Mouse (Mus musculus) hindlimb bud, embryonic 11.5 days (tissue): ENCODE results near the gene Lmbr1.
A peak's percentile ranks its signal among the peaks of the same experiment; 100 is the strongest.

Experiments used
- DNase-seq: peaks from one replicate; pipeline ENCODE4 v3.0.0-alpha.2; 2012; ENCODE audit warnings: low read depth, low spot score; ENCODE audit errors: extremely low spot score

Lmbr1 gene

GRCm38 (mm10) chr5:29270879-29271278 lies 107.3 kb downstream of the Lmbr1 start:
- no peak for DNase-seq

DNA sequence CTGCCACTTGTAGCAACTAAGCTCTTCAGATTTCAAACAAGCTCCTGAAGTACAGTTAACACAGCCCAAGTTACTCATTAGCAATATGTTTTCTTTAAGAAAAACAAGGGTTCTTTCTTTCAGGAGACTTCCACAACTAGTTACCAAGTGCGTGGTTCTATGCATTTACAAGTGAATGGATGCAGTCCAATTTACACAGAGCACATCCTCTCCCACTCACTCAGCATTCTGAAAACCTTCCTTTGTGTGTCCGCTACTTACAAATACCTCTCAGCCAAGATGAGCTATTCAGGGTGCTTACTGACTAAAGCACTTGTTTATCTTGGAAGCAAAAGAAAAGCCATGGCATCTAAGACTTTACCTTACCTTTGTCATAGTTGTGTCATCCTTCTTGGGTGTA lies 124.3 kb downstream of the Lmbr1 start:
- no peak for DNase-seq

GRCm38 (mm10) chr5:29251496-29251873 lies 126.7 kb downstream of the Lmbr1 start:
- DNase-seq = no peak

DNA sequence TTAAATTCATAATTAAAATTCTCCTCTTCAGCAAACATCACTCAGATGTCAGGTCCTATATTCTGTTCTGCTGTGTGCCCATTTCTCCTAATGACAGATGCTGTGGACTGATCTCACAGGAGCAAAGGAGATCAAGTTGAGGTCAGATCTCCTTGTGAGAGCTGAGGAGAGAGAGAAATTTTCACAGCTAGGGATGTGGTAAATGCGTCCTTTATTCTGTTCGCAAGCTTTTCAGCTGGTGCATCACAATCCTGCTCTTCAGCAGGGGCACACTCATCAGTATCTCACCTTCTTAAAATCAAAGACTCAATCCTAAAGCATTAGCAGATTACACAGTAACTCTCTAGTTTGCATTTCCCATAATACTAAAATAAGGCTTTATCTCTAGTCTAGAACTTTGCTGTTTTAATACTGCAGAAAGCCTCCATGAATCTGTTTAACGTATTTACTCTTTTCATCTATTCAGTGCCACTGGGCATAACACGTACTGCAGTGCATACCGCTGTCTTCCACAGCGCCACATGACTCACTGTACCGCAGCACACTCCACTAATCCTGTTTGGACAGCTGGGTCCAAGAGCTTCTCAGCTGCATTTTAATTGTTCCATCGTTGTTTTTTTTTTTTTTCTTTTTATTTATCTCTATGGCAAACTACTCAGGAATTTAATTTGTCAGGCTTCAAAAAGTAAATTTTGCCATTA lies 127.2 kb downstream of the Lmbr1 start:
- DNase-seq = no peak

- DNase-seq = no peak
Measured at GRCm38 (mm10) chr5:29244769-29245168, 133.4 kb downstream of the Lmbr1 start.

DNA sequence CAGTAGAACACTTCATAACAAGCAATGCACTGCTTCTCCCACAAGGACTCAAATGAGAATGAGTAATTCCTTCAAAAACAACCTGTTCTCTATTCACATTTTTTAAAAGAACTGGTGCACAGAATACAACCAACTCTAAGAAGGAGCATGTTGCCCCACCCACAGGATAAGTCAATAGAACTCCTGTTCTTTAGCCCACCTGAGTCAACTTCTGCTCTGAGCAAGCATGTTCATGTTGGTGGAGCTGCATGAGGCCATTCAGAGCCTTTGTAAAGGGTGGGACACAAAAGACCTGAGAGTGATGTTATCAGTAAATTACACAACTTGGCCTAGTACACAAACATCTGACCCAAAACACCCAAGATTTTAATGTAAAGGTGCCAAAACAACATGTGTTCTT lies 139.8 kb downstream of the Lmbr1 start:
- DNase-seq = no peak

DNA sequence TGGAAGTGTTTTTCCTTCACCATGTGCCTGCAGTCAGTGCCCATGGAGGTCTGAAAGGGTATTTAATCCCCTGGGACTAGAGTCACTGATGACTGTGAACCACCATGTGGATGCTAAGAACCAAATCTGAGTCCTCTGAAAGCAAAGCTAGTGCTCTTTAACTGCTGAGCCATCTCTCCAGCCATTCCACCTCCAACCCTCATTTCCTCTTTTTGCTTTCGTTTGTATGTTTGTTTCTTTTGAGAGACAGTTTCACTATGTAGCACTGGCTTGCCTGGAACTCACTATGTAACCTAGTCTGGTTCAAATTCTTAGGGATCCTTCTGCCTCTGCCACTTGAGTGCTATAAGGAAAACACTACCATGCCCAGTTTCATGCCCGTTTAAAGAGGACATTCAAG lies 147.7 kb downstream of the Lmbr1 start:
- no peak for DNase-seq

- no peak for DNase-seq
Measured at GRCm38 (mm10) chr5:29224089-29224488, 154.1 kb downstream of the Lmbr1 start.

DNA sequence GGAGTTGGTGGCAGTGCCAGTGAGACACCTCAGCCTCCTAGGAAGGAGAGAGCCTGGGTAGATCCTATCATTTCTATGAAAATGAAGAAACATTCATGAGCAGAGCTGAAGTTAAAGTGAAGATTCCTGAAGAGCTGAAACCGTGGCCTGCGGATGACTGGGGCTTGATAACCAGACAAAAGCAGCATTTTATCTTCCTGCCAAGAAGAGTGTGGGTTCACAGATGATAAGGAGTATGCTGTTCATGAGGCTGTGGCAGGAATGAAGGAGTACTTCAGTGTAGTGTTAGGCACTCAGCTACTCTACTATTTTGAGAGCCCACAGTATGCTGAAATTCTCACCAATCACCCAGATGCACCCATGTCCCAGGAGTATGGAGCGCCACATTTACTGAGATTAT lies 160.2 kb downstream of the Lmbr1 start:
- no peak for DNase-seq

DNA sequence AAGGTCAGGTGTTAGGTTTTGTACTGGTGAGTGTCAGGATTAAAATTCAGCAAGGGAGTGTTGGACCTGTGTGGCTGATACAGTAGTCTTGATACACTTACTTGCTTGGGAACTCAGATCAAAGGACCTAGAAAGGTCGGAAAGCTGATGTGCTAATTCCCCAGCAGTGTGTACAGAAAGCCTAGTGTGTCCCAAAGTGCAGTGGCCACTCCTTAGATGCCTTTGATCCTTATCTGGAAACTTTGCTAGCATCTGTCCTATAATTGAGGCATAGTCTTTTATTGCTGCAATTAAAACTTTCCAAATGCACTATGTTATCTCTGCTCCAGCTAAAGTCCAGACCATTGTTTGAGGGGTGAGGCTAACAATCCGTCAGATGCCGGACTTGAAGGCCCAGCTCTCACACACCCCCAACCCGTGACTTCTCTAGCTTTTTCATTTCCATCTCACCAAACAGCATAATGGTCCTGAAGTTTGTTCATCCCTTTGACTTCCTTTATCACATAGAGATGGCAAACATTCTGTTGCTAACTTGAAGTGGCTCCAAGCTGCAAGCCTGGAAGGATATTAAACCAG lies 166.1 kb downstream of the Lmbr1 start:
- no peak for DNase-seq

- DNase-seq = no peak
Measured at GRCm38 (mm10) chr5:29205690-29206089, 172.5 kb downstream of the Lmbr1 start.

DNA sequence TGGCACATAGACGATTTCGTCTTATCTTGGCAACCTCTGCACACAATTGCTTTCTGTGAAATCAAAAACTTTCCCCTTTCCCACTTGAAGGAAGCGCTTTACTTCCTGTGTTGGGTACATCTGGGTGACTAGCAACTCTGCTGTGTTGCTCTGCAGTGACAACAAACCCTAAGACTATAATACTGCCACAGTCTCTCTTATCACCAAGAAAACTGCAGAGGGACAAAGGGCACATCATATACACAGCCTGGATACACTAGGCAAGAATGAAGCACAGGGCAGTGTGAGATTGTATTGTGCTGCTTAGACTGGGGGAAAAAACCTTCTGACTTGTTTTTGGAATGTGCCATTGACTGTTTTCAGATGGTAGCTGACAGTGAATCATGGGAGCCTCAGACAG lies 178.3 kb downstream of the Lmbr1 start:
- no peak for DNase-seq

DNA sequence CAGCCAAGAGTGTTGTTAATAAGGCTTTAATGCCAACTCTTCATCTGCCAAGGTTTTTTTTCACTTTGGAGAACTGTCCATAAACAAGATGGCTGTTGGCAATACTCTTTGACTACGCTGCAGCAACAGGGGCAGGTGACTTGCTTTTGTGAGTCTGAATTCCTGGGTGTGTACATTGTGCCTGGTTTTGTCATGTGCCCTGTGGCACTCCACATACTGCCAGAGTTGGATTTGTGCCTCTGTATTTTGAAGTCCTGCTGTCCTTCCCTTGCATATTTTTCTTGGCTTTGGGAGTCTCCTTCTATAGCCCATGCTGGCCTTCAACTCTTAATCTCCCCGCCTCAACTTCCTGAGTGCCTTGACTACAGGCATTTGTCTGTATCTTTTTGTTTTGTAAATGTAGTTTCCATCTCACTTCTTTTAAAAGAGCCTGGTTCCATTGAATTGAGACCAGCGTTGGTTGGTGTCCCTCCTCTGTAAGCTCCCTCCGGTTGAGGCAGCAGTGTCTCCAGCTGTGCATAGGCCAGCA lies 179.2 kb downstream of the Lmbr1 start:
- DNase-seq = no peak

- DNase-seq = no peak
Measured at GRCm38 (mm10) chr5:29197187-29197586, 181.0 kb downstream of the Lmbr1 start.

- DNase-seq = peak; percentile 5
Measured at GRCm38 (mm10) chr5:29196264-29196658, 181.9 kb downstream of the Lmbr1 start.

- peak; percentile 70 for DNase-seq
Measured at GRCm38 (mm10) chr5:29195570-29196263, 182.5 kb downstream of the Lmbr1 start, which contains the start of gene Rnf32. TSS of gene Rnf32 (plus strand) at chr5:29195992.

GRCm38 (mm10) chr5:29195231-29195569 lies 183.0 kb downstream of the Lmbr1 start:
- DNase-seq = peak; percentile 26

DNA sequence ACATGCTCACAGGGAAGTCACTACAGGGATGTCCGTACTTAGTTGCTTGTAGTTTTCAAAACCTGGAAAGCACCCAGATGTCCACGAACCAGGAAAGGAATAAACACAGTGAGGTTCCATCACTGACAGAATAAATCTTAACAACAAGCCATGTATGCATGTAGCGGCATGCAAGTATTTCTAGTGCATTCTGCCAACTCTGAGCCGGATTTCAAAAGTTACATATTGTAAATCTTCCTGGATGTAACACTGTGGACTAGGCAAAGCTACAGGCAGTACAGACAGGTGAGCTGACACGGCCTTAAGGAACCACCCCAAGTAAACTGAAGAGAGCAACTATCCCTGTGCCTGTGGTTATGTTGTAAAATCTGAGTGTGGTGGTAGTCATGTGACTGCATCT lies 191.4 kb downstream of the Lmbr1 start:
- DNase-seq = no peak
